Mouse (Mus musculus) CH12.LX (cell line): ENCODE data around the gene 2310033P09Rik. TPM values are rescaled to one million over a fixed set of nuclear protein-coding genes. Genes with fewer than 3 reads are reported as not detected.

Experiments
- DNase-seq: peaks from one replicate; pipeline ENCODE4 v3.0.0-alpha.2; 2013; ENCODE audit errors: extremely low read depth
- H3K27ac ChIP-seq: 2 replicates; pipeline ENCODE4 v1.5.1; 2012; ENCODE audit warnings: low read depth, mild to moderate bottlenecking, control low read depth, moderate library complexity; ENCODE audit not compliant: insufficient read depth
- H3K27me3 ChIP-seq: replicated peaks from 2 replicates; pipeline ENCODE3; 2012; ENCODE audit warnings: inconsistent platforms
- H3K36me3 ChIP-seq, 2 experiments: replicated peaks in 1 of 2; 2 replicates each; pipeline versions ENCODE3 to v1.6.1; 2012; ENCODE audit warnings: inconsistent platforms in 1 of 2, low read length in 1 of 2, mild to moderate bottlenecking in 1 of 2, mixed read lengths in 1 of 2, moderate library complexity in 1 of 2; ENCODE audit not compliant: control insufficient read depth in 1 of 2, insufficient read depth in 1 of 2
- H3K4me1 ChIP-seq, 2 experiments: 2 replicates each; pipeline ENCODE4 v1.6.1; 2012; ENCODE audit warnings: inconsistent platforms in 1 of 2, moderate library complexity in 1 of 2; ENCODE audit not compliant: insufficient read depth in 2 of 2, control insufficient read depth in 1 of 2
- H3K4me2 ChIP-seq: 2 replicates; pipeline ENCODE4 v1.6.1; 2012; ENCODE audit warnings: low read depth, mild to moderate bottlenecking, control low read depth; ENCODE audit not compliant: poor library complexity, insufficient read depth, severe bottlenecking
- H3K4me3 ChIP-seq, 3 experiments: fragments of 150-350 bp in 1 of 3; sonication (generic) in 1 of 3; replicated peaks in 1 of 3; 2 replicates each; pipeline versions ENCODE3 to v1.5.1; 2011 to 2012; ENCODE audit warnings: low read depth in 2 of 3, low read length in 2 of 3, mild to moderate bottlenecking in 2 of 3, moderate library complexity in 2 of 3, control low read depth in 1 of 3, improper control_type of control experiment in 1 of 3, inconsistent platforms in 1 of 3, mixed read lengths in 1 of 3; ENCODE audit not compliant: poor library complexity in 1 of 3
- H3K79me2 ChIP-seq: replicated peaks from 2 replicates; pipeline ENCODE4 v1.6.1; 2012; ENCODE audit warnings: mild to moderate bottlenecking, moderate library complexity; ENCODE audit not compliant: control insufficient read depth, poor library complexity, insufficient read depth, severe bottlenecking; ENCODE audit errors: extremely low read depth
- H3K9ac ChIP-seq: 2 replicates; pipeline ENCODE4 v1.6.1; 2012; ENCODE audit warnings: low read depth, mild to moderate bottlenecking, control low read depth, moderate library complexity; ENCODE audit not compliant: insufficient read depth
- H3K9me3 ChIP-seq: replicated peaks from 2 replicates; pipeline ENCODE3; 2012; ENCODE audit warnings: low read length, inconsistent platforms, mixed read lengths
- CTCF ChIP-seq, 2 experiments: IDR thresholded peaks in 1 of 2; conservative IDR thresholded peaks in 1 of 2; 2 replicates each; pipeline ENCODE4 v1.5.1; 2011 to 2012; ENCODE audit warnings: low read depth in 2 of 2, low read length in 2 of 2, improper control_type of control experiment in 1 of 2, inconsistent platforms in 1 of 2, mild to moderate bottlenecking in 1 of 2, moderate library complexity in 1 of 2
- E2F4 ChIP-seq: IDR thresholded peaks from 2 replicates; pipeline ENCODE4 v1.6.1; 2011; ENCODE audit warnings: low read depth, low read length, improper control_type of control experiment; ENCODE audit not compliant: insufficient replicate concordance
- EP300 ChIP-seq: IDR thresholded peaks from 2 replicates; pipeline ENCODE4 v1.6.1; 2011; ENCODE audit warnings: low read length, improper control_type of control experiment
- ETS1 ChIP-seq: conservative IDR thresholded peaks from 2 replicates; pipeline ENCODE4 v1.6.1; 2012; ENCODE audit warnings: low read depth, mild to moderate bottlenecking, inconsistent platforms, low read length, improper control_type of control experiment, moderate library complexity
- GABPA ChIP-seq: IDR thresholded peaks from 2 replicates; pipeline ENCODE4 v1.6.1; 2012; ENCODE audit warnings: low read depth, low read length, improper control_type of control experiment, inconsistent platforms; ENCODE audit not compliant: insufficient replicate concordance
- HCFC1 ChIP-seq: IDR thresholded peaks from 2 replicates; pipeline ENCODE4 v1.6.1; 2012; ENCODE audit warnings: low read depth, mild to moderate bottlenecking, inconsistent platforms, low read length, improper control_type of control experiment
- IRF4 ChIP-seq: IDR thresholded peaks from 2 replicates; pipeline ENCODE4 v1.6.1; 2014; ENCODE audit warnings: low read depth, mild to moderate bottlenecking, inconsistent platforms, low read length, improper control_type of control experiment
- JUND ChIP-seq: conservative IDR thresholded peaks from 2 replicates; pipeline ENCODE4 v1.6.1; 2011; ENCODE audit warnings: low read depth, low read length, improper control_type of control experiment
- KAT2A ChIP-seq: IDR thresholded peaks from 2 replicates; pipeline ENCODE4 v1.6.1; 2012; ENCODE audit warnings: low read length, improper control_type of control experiment, inconsistent platforms; ENCODE audit not compliant: insufficient replicate concordance
- MAFK ChIP-seq: IDR thresholded peaks from 2 replicates; pipeline ENCODE4 v1.6.1; 2011; ENCODE audit warnings: low read length, improper control_type of control experiment; ENCODE audit not compliant: insufficient replicate concordance
- MAX ChIP-seq: IDR thresholded peaks from 2 replicates; pipeline ENCODE4 v1.6.1; 2011; ENCODE audit warnings: low read length, improper control_type of control experiment
- MEF2A ChIP-seq: IDR thresholded peaks from 2 replicates; pipeline ENCODE4 v1.6.1; 2014; ENCODE audit warnings: low read depth, mild to moderate bottlenecking, inconsistent platforms, low read length, improper control_type of control experiment, borderline replicate concordance
- NRF1 ChIP-seq: IDR thresholded peaks from 2 replicates; pipeline ENCODE4 v1.6.1; 2014; ENCODE audit warnings: low read depth, mild to moderate bottlenecking, inconsistent platforms, low read length, improper control_type of control experiment, moderate library complexity
- RAD21 ChIP-seq: IDR thresholded peaks from 2 replicates; pipeline ENCODE4 v1.6.1; 2011; ENCODE audit warnings: low read depth, mild to moderate bottlenecking, low read length, improper control_type of control experiment, moderate library complexity
- SIN3A ChIP-seq: IDR thresholded peaks from 2 replicates; pipeline ENCODE4 v1.6.1; 2012; ENCODE audit warnings: low read length, improper control_type of control experiment, inconsistent platforms
- SMC3 ChIP-seq: IDR thresholded peaks from 2 replicates; pipeline ENCODE4 v1.6.1; 2011; ENCODE audit warnings: low read depth, low read length, improper control_type of control experiment
- TBP ChIP-seq: conservative IDR thresholded peaks from 2 replicates; pipeline ENCODE4 v1.6.1; 2011; ENCODE audit warnings: low read depth, low read length, improper control_type of control experiment
- TCF12 ChIP-seq: IDR thresholded peaks from 2 replicates; pipeline ENCODE4 v1.6.1; 2014; ENCODE audit warnings: low read depth, mild to moderate bottlenecking, inconsistent platforms, low read length, improper control_type of control experiment
- UBTF ChIP-seq: IDR thresholded peaks from 2 replicates; pipeline ENCODE4 v1.6.1; 2012; ENCODE audit warnings: low read depth, mild to moderate bottlenecking, inconsistent platforms, low read length, improper control_type of control experiment, moderate library complexity
- USF2 ChIP-seq: conservative IDR thresholded peaks from 2 replicates; pipeline ENCODE4 v1.6.1; 2011; ENCODE audit warnings: low read depth, low read length, improper control_type of control experiment
- ZKSCAN1 ChIP-seq: IDR thresholded peaks from 2 replicates; pipeline ENCODE4 v1.6.1; 2012; ENCODE audit warnings: low read depth, inconsistent platforms, low read length, improper control_type of control experiment, borderline replicate concordance
- dilution Hi-C: fragments of 300-500 bp; cut with MboI; formaldehyde crosslinking; loops from 2 replicates; pipeline ENCODE4 v1.14.3; 2020; ENCODE audit warnings: low sequenced_read_pairs; ENCODE audit not compliant: extremely low pct_unique_long_range_greater_than_20kb, extremely low pct_ligation_motif_present
- in situ Hi-C: fragments of 300-500 bp; cut with MboI; formaldehyde crosslinking; loops from 3 replicates; pipeline ENCODE4 v1.14.3; 2019; ENCODE audit warnings: low sequenced_read_pairs, low pct_ligation_motif_present, low pct_unique_long_range_greater_than_20kb, mixed read lengths
- polyA plus RNA-seq: library from polyadenylated mRNA; unstranded; fragments of >175 nt; gene quantifications from 2 replicates; pipeline ENCODE4 v1.2.1, GENCODE M21; 2012; ENCODE audit warnings: low read depth; ENCODE audit not compliant: insufficient read length
- total RNA-seq, 2 experiments: library from RNA; depleted of rRNA; stranded (reverse); fragments of 300-350 nt in 1 of 2; fragments of >200 nt in 1 of 2; gene quantifications; 2 replicates each; pipeline ENCODE4 v1.2.3; 2012 to 2014

Gene 2310033P09Rik
- total and polyA plus RNA-seq, 3 experiments: 7.9 to 44.1 (median 15.3) TPM

DNA sequence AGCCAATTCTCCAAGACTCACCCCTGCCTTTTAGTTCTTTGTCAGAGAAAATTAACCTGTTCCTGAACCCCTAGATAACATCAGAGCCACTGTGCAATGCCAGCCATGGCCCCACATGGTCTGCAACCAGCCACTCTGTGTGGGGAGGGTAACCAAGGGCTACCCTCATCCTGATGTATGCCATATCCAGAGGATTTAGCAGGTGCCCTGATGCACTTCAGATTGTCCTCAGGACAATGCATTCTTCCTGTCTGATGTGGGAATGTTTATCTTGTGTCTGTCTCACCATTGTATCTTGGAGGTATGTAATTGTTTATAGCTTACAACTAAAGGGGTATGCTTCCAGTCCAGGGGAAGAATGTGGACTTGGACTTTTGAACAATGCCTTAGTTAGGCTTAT, 11.9 kb upstream of the 2310033P09Rik start:
- Histone ChIP-seq H3K4me2 (no peak overlapping the region), H3K27ac (no peak overlapping the region), H3K36me3 (peaks cover 6 to 18% of the 10 kb centered on the region in 2 experiments), H3K27me3 (no peaks in the 10 kb centered on the region), H3K79me2 (no peaks in the 10 kb centered on the region), H3K4me1 (peaks cover 5 to 16% of the 10 kb centered on the region in 2 experiments), H3K9me3 (no peaks in the 10 kb centered on the region), H3K4me3 (no peak overlapping the region), H3K9ac (no peak overlapping the region)
- dilution Hi-C loops (no loop called here), in situ Hi-C loops (no loop called here)
- no peak for TF ChIP-seq TCF12
- TF ChIP-seq CTCF (conservative IDR thresholded peaks at IDR 0.05 in 1 of 2, IDR thresholded peaks at IDR 0.05 in 1 of 2; ENCODE audit: low read depth in 2 of 2, low read length in 2 of 2): no peak
- TF ChIP-seq USF2: no peak
- no peak for TF ChIP-seq EP300
- no peak for TF ChIP-seq ETS1
- no peak for TF ChIP-seq IRF4
- TF ChIP-seq KAT2A: no peak
- TF ChIP-seq TBP: no peak
- no peak for TF ChIP-seq SIN3A
- no peak for TF ChIP-seq MAFK
- TF ChIP-seq SMC3: no peak
- TF ChIP-seq NRF1: no peak
- no peak for TF ChIP-seq E2F4
- TF ChIP-seq ZKSCAN1: no peak
- TF ChIP-seq GABPA: no peak
- no peak for TF ChIP-seq JUND
- no peak for TF ChIP-seq MEF2A
- DNase-seq: no peak

DNA sequence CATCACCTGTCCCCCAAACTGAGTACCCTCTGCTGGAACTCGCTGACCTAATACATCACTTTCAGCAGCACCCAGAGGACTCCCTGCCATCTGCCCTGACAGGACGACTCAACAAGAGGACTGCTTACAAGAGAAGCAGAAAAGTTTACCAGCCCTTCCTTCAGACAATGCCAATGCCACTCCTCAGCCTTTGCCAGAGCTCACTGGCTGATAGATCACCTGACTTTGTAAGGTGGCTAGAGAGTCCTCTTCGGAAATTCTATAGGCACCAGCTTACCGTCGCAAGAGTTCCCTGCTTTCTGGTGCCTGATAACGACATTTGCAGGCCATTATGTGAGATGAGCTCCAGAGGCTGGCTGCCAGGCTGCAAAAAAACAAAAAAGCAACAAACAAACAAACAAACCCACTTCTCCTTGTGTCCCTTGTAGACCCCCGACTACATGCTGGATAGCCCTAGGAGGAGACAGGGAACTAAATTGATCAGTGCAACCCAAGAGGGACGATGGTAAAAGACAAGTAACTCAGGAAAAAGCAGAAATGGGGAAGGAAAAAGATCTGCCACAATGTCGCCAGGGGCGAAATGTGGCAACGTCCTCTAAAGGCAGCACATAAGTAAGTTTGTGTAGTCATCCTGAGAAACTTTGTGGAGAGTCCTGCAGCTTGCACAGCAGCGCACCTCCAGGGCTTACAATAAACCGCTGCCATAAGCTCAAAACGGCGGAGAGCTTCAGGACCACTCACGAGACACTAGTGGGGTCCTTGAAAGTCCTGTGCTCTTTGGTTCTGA, 6.7 kb upstream of the 2310033P09Rik start:
- Histone ChIP-seq H3K36me3 (peaks cover 23 to 46% of the 10 kb centered on the region in 2 experiments), H3K4me1 (peaks cover 4 to 18% of the 10 kb centered on the region in 2 experiments), H3K9ac (peak overlapping the region; percentile 67), H3K4me3 (peak overlapping the region; percentile 68 to 99 (median 77)), H3K9me3 (no peaks in the 10 kb centered on the region), H3K4me2 (peak overlapping the region; percentile 77), H3K27ac (no peak overlapping the region), H3K79me2 (peaks cover 6% of the 10 kb centered on the region), H3K27me3 (no peaks in the 10 kb centered on the region)
- in situ Hi-C loops (loop anchor here (5.0 kb wide), 1 partner anchor 34 kb away; no protein-coding TSS in a partner anchor), dilution Hi-C loops (no loop called here)
- TF ChIP-seq MAX (no peak), UBTF (no peak), MAFK (no peak), HCFC1 (no peak), SIN3A (no peak), RAD21 (no peak)
- peak; percentile 50 for DNase-seq
